Comparison of ENCODE assay signal across 10 mouse cellular contexts in genomic region chr7:140078711-140079110, GRCm38 (mm10). TPM values are rescaled to one million over a fixed set of nuclear protein-coding genes. Genes with fewer than 3 reads are reported as not detected.
DNase-seq lines count a peak whose midpoint lies in the region; ATAC-seq and TF ChIP-seq lines count a peak whose summit lies in the region.
"Had no signal": no experiment of that assay in that cellular context is flagged by ENCODE, and none has a peak within 500 bp of the region (broad histone marks: within the 10 kb centered on the region; RNA-seq: fewer than 3 reads in every experiment).

No protein-coding gene starts in this region.

- no peaks in the 10 kb centered on the region for H3K9me3 ChIP-seq in hindbrain, embryonic 11.5 days (ENCODE audit: control insufficient read depth, low read length)
- H3K9me3 ChIP-seq in hindbrain, embryonic 12.5 days (replicated peaks) = no peaks in the 10 kb centered on the region
- no peaks in the 10 kb centered on the region for H3K9me3 ChIP-seq in ES-Bruce4 (replicated peaks; ENCODE audit: control insufficient read depth, insufficient read depth, low read length, poor library complexity, severe bottlenecking)
- H3K9me3 ChIP-seq in midbrain, embryonic 16.5 days (replicated peaks; ENCODE audit: control insufficient read depth, low read length, poor library complexity, severe bottlenecking) = no peaks in the 10 kb centered on the region
- H3K9me3 ChIP-seq: embryonic facial prominence, embryonic 15.5 days; midbrain, embryonic 12.5 days had no signal

- WGBS in hindbrain, embryonic 11.5 days = 7% methylated on average over 5 of the region's 5 CpGs
- 5% methylated on average over 5 of the region's 5 CpGs for WGBS in hindbrain, embryonic 12.5 days
- WGBS in midbrain, embryonic 16.5 days = 5% methylated on average over 5 of the region's 5 CpGs

- no peak for ATAC-seq in hindbrain, embryonic 11.5 days (ENCODE audit: low FRiP score)
- ATAC-seq in hindbrain, embryonic 12.5 days (ENCODE audit: low FRiP score) = no peak
- no peak for ATAC-seq in midbrain, embryonic 16.5 days

- no peak overlapping the region for H3K4me3 ChIP-seq in hindbrain, embryonic 11.5 days (ENCODE audit: low read depth, low read length)
- no peak overlapping the region for H3K4me3 ChIP-seq in hindbrain, embryonic 12.5 days
- H3K4me3 ChIP-seq in ES-Bruce4 (ENCODE audit: low read depth, low read length) = no peak overlapping the region
- no peak overlapping the region for H3K4me3 ChIP-seq in midbrain, embryonic 16.5 days (ENCODE audit: low read depth, low read length)
- H3K4me3 ChIP-seq: embryonic facial prominence, embryonic 15.5 days; midbrain, embryonic 12.5 days had no signal

- H3K9ac ChIP-seq in hindbrain, embryonic 11.5 days (ENCODE audit: low read depth, low read length) = no peak overlapping the region
- H3K9ac ChIP-seq in hindbrain, embryonic 12.5 days = no peak overlapping the region
- H3K9ac ChIP-seq in ES-Bruce4 (ENCODE audit: low read depth, poor library complexity, severe bottlenecking) = no peak overlapping the region
- H3K9ac ChIP-seq in midbrain, embryonic 16.5 days (ENCODE audit: low read depth, low read length) = no peak overlapping the region
- H3K9ac ChIP-seq: embryonic facial prominence, embryonic 15.5 days; midbrain, embryonic 12.5 days had no signal

- no peak overlapping the region for H3K27ac ChIP-seq in hindbrain, embryonic 11.5 days (ENCODE audit: low read depth, low read length)
- no peak overlapping the region for H3K27ac ChIP-seq in hindbrain, embryonic 12.5 days
- no peak overlapping the region for H3K27ac ChIP-seq in ES-Bruce4 (ENCODE audit: insufficient read depth, low read length)
- H3K27ac ChIP-seq in midbrain, embryonic 16.5 days (ENCODE audit: low read length) = no peak overlapping the region
- H3K27ac ChIP-seq: embryonic facial prominence, embryonic 15.5 days; midbrain, embryonic 12.5 days had no signal

- H3K27me3 ChIP-seq in hindbrain, embryonic 11.5 days (ENCODE audit: control insufficient read depth, insufficient read depth, low read length) = peaks cover 28% of the 10 kb centered on the region
- H3K27me3 ChIP-seq in hindbrain, embryonic 12.5 days = peaks cover 21% of the 10 kb centered on the region
- H3K27me3 ChIP-seq in ES-Bruce4 (ENCODE audit: control insufficient read depth, insufficient read depth, low read length, poor library complexity, severe bottlenecking) = no peaks in the 10 kb centered on the region
- H3K27me3 ChIP-seq in midbrain, embryonic 16.5 days (ENCODE audit: control insufficient read depth, insufficient read depth, low read depth, low read length) = no peaks in the 10 kb centered on the region

- TF ChIP-seq POLR2A in ES-Bruce4 (IDR thresholded peaks at IDR 0.05; ENCODE audit: insufficient read depth, low read length) = no peak

- no peak for TF ChIP-seq EP300 in ES-Bruce4 (IDR thresholded peaks at IDR 0.05; ENCODE audit: insufficient read depth, low read depth, low read length)

- intact Hi-C loops in left cerebral cortex, postnatal 10 days (cut with DNase I) = no loop called here

- H3K4me2 ChIP-seq in hindbrain, embryonic 11.5 days (replicated peaks; ENCODE audit: low read depth, low read length) = no peak overlapping the region
- no peak overlapping the region for H3K4me2 ChIP-seq in hindbrain, embryonic 12.5 days (replicated peaks)
- H3K4me2 ChIP-seq in midbrain, embryonic 16.5 days (ENCODE audit: low read length) = peak overlapping the region; percentile 54; the same call in 1 of the 2 replicates
- H3K4me2 ChIP-seq: embryonic facial prominence, embryonic 15.5 days; midbrain, embryonic 12.5 days had no signal

- TF ChIP-seq CTCF in ES-Bruce4 (IDR thresholded peaks at IDR 0.05; ENCODE audit: low read depth, low read length) = peak; percentile 71

- H3K4me1 ChIP-seq in hindbrain, embryonic 11.5 days (replicated peaks; ENCODE audit: control insufficient read depth, insufficient read depth, low read length) = peaks cover 12% of the 10 kb centered on the region
- peaks cover 33% of the 10 kb centered on the region for H3K4me1 ChIP-seq in hindbrain, embryonic 12.5 days
- no peaks in the 10 kb centered on the region for H3K4me1 ChIP-seq in ES-Bruce4 (ENCODE audit: control insufficient read depth, insufficient read depth, low read length)
- peaks cover 14% of the 10 kb centered on the region for H3K4me1 ChIP-seq in midbrain, embryonic 16.5 days (ENCODE audit: control insufficient read depth, insufficient read depth, low read length)

- DNase-seq in hindbrain, embryonic 11.5 days (ENCODE audit: low spot score) = peak; percentile 87
- peak; percentile 71 for DNase-seq in c-Kit-positive CD71-positive TER-119-negative erythroid progenitor cells, embryonic 14.5 days (ENCODE audit: low read depth)
- DNase-seq in gastrocnemius, postnatal 10 days = peak; percentile 68
- peak; percentile 34 to 73 for DNase-seq in left cerebral cortex, postnatal 10 days (ENCODE audit: extremely low spot score in 1 of 2, low spot score in 2 of 2)
- DNase-seq in thymus, postnatal 0 days (ENCODE audit: low spot score) = peak; percentile 79

- H3K36me3 ChIP-seq in hindbrain, embryonic 11.5 days (ENCODE audit: control insufficient read depth, insufficient read depth, low read length) = no peaks in the 10 kb centered on the region
- no peaks in the 10 kb centered on the region for H3K36me3 ChIP-seq in hindbrain, embryonic 12.5 days
- no peaks in the 10 kb centered on the region for H3K36me3 ChIP-seq in ES-Bruce4 (ENCODE audit: control insufficient read depth, insufficient read depth, low read length, poor library complexity, severe bottlenecking)
- no peaks in the 10 kb centered on the region; the same call in 1 of the 2 replicates for H3K36me3 ChIP-seq in midbrain, embryonic 16.5 days (ENCODE audit: control insufficient read depth, insufficient read depth, low read length)
- H3K36me3 ChIP-seq: embryonic facial prominence, embryonic 15.5 days; midbrain, embryonic 12.5 days had no signal

RNA-seq across cellular contexts. Expression of gene Caly, which starts 3.6 kb away (rescaled TPM):
- polyA plus RNA-seq in hindbrain, embryonic 11.5 days (2014; fragmentation: Nextera tagmentation; extraction: Ambion mirVana) = 11.2 and 12.1 TPM in 2 replicates
- 24.8 and 25.1 TPM in 2 replicates for polyA plus RNA-seq in hindbrain, embryonic 12.5 days (2016; fragmentation: Nextera tagmentation; extraction: Ambion mirVana)
- 0.84 and 0.91 TPM in 2 replicates for polyA plus RNA-seq in ES-Bruce4 (2011; ENCODE audit: insufficient read depth, insufficient read length, low read depth, missing spikeins)
- total RNA-seq in gastrocnemius, postnatal 10 days (2021) = under 1 TPM in 1 of 2 experiments, not detected in 1; 0.36 TPM
- 100 to 1,000 TPM; 222 to 234 TPM for total RNA-seq in left cerebral cortex, postnatal 10 days (2021)
- 299 and 401 TPM in 2 replicates for polyA plus RNA-seq in midbrain, embryonic 16.5 days (2015; fragmentation: Nextera tagmentation; extraction: Ambion mirVana)
- polyA plus RNA-seq in thymus, postnatal 0 days (2015; fragmentation: Nextera tagmentation; extraction: Ambion mirVana) = 0.44 and 0.52 TPM in 2 replicates

RNA-seq across cellular contexts. Expression of gene Prap1, which starts 14.5 kb away (rescaled TPM):
- 0.27 TPM in 1 of 2 replicates, not detected in the other for polyA plus RNA-seq in hindbrain, embryonic 11.5 days (2014; fragmentation: Nextera tagmentation; extraction: Ambion mirVana)
- polyA plus RNA-seq in hindbrain, embryonic 12.5 days (2016; fragmentation: Nextera tagmentation; extraction: Ambion mirVana) = not detected in 2 replicates
- polyA plus RNA-seq in ES-Bruce4 (2011; ENCODE audit: insufficient read depth, insufficient read length, low read depth, missing spikeins) = not detected in 2 replicates
- total RNA-seq in gastrocnemius, postnatal 10 days (2021) = not detected
- not detected for total RNA-seq in left cerebral cortex, postnatal 10 days (2021)
- polyA plus RNA-seq in midbrain, embryonic 16.5 days (2015; fragmentation: Nextera tagmentation; extraction: Ambion mirVana) = not detected in 2 replicates
- 1.5 and 2.3 TPM in 2 replicates for polyA plus RNA-seq in thymus, postnatal 0 days (2015; fragmentation: Nextera tagmentation; extraction: Ambion mirVana)
- polyA plus RNA-seq: midbrain, embryonic 12.5 days had no signal

RNA-seq across cellular contexts. Expression of gene Fuom, which starts 23.5 kb away (rescaled TPM):
- 17.7 and 18.4 TPM in 2 replicates for polyA plus RNA-seq in hindbrain, embryonic 11.5 days (2014; fragmentation: Nextera tagmentation; extraction: Ambion mirVana)
- polyA plus RNA-seq in hindbrain, embryonic 12.5 days (2016; fragmentation: Nextera tagmentation; extraction: Ambion mirVana) = 21.8 and 24.7 TPM in 2 replicates
- 24.1 and 30.6 TPM in 2 replicates for polyA plus RNA-seq in ES-Bruce4 (2011; ENCODE audit: insufficient read depth, insufficient read length, low read depth, missing spikeins)
- 10 to 100 TPM; 31.2 TPM for total RNA-seq in gastrocnemius, postnatal 10 days (2021)
- 10 to 100 TPM; 22.6 to 30.0 TPM for total RNA-seq in left cerebral cortex, postnatal 10 days (2021)
- 32.2 and 33.3 TPM in 2 replicates for polyA plus RNA-seq in midbrain, embryonic 16.5 days (2015; fragmentation: Nextera tagmentation; extraction: Ambion mirVana)
- 27.8 and 28.6 TPM in 2 replicates for polyA plus RNA-seq in thymus, postnatal 0 days (2015; fragmentation: Nextera tagmentation; extraction: Ambion mirVana)

RNA-seq across cellular contexts. Expression of gene Msx3, which starts 29.8 kb away (rescaled TPM):
- polyA plus RNA-seq in hindbrain, embryonic 11.5 days (2014; fragmentation: Nextera tagmentation; extraction: Ambion mirVana) = 106 and 139 TPM in 2 replicates
- polyA plus RNA-seq in hindbrain, embryonic 12.5 days (2016; fragmentation: Nextera tagmentation; extraction: Ambion mirVana) = 54.7 and 69.1 TPM in 2 replicates
- polyA plus RNA-seq in ES-Bruce4 (2011; ENCODE audit: insufficient read depth, insufficient read length, low read depth, missing spikeins) = not detected in 2 replicates
- not detected for total RNA-seq in gastrocnemius, postnatal 10 days (2021)
- total RNA-seq in left cerebral cortex, postnatal 10 days (2021) = under 1 TPM; 0.22 to 0.47 TPM
- polyA plus RNA-seq in midbrain, embryonic 16.5 days (2015; fragmentation: Nextera tagmentation; extraction: Ambion mirVana) = 0.45 and 0.55 TPM in 2 replicates
- 0.21 and 0.25 TPM in 2 replicates for polyA plus RNA-seq in thymus, postnatal 0 days (2015; fragmentation: Nextera tagmentation; extraction: Ambion mirVana)
- polyA plus RNA-seq: embryonic facial prominence, embryonic 15.5 days had no signal

RNA-seq across cellular contexts. Expression of gene Paox, which starts 36.9 kb away (rescaled TPM):
- 15.2 and 15.8 TPM in 2 replicates for polyA plus RNA-seq in hindbrain, embryonic 11.5 days (2014; fragmentation: Nextera tagmentation; extraction: Ambion mirVana)
- polyA plus RNA-seq in hindbrain, embryonic 12.5 days (2016; fragmentation: Nextera tagmentation; extraction: Ambion mirVana) = 12.9 and 18.1 TPM in 2 replicates
- polyA plus RNA-seq in ES-Bruce4 (2011; ENCODE audit: insufficient read depth, insufficient read length, low read depth, missing spikeins) = 19.6 and 21.4 TPM in 2 replicates
- total RNA-seq in gastrocnemius, postnatal 10 days (2021) = 1 to 10 TPM; 4.7 to 4.8 TPM
- 1 to 10 TPM; 6.5 to 9.4 TPM for total RNA-seq in left cerebral cortex, postnatal 10 days (2021)
- 6.7 and 8.3 TPM in 2 replicates for polyA plus RNA-seq in midbrain, embryonic 16.5 days (2015; fragmentation: Nextera tagmentation; extraction: Ambion mirVana)
- 26.8 and 28.8 TPM in 2 replicates for polyA plus RNA-seq in thymus, postnatal 0 days (2015; fragmentation: Nextera tagmentation; extraction: Ambion mirVana)

Comparison
In these comparisons a context has a peak if more than half of its experiments do, and no peak if none do; other contexts are left out.
1. RNA of gene Caly, which starts 3.6 kb away (polyA plus RNA-seq): 299 to 401 TPM in midbrain, embryonic 16.5 days; 24.8 to 25.1 TPM in hindbrain, embryonic 12.5 days, 11.2 to 12.1 TPM in hindbrain, embryonic 11.5 days, 0.84 to 0.91 TPM in ES-Bruce4 and 0.44 to 0.52 TPM in thymus, postnatal 0 days; every median in the first group is over 10 times any median in the second.
2. Peak in every context shown above with its lines, with median percentiles within 50 percentile points of each other: DNase-seq.